Mouse (Mus musculus): ENCODE measurements around the gene Cic.

Cic gene

DNA sequence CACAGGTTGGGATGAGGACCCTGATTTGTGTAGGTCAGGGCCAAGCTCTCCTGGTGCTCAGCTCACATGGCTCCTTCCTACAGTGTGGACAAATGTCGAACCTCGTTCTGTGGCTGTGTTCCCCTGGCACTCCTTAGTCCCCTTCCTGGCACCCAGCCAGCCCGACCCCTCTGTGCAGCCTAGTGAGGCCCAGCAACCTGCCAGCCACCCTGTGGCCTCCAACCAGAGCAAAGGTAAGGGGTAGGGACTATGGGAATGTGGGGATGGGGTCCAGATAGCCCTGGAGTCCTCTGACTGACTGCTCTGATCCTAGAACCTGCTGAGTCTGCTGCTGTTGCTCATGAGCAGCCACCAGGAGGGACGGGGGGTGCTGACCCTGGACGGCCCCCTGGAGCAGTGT is 17.3 kb downstream of the Cic start:
- DNase-seq = no peak

GRCm38 (mm10) chr7:25285511-25286238 is 18.2 kb downstream of the Cic start:
- no peak for DNase-seq

DNA sequence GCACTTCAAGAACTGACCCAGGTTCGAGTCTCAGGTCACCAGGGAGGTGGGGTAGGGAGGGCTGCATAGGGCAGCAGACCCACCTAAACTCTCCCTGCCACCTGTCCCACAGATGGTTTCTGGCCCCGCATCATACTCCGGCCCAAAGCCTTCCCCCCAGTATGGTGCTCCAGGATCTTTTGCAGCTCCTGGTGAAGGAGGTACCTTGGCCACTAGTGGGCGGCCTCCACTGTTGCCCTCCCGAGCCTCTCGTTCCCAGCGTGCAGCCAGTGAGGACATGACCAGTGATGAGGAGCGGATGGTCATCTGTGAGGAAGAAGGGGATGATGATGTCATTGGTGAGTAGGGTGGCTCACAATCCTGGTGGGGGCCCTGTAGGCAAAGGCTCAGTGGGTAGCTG is 19.5 kb downstream of the Cic start:
- no peak for DNase-seq

DNA sequence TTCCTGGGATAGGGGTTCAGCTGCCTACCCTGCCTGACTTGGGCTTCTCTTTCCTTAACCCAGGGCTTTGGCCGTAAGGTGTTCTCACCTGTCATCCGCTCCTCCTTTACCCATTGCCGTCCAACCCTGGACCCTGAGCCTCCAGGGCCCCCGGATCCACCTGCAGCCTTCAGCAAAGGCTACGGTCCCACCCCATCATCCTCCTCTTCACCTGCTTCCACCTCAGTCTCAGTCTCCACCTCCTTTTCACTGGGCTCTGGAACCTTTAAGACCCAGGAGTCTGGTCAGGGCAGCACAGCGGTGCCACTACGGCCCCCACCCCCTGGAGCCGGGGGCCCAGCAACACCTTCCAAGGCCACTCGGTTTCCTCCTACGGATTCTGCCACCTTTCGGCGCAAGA is 20.5 kb downstream of the Cic start:
- DNase-seq = no peak

DNA sequence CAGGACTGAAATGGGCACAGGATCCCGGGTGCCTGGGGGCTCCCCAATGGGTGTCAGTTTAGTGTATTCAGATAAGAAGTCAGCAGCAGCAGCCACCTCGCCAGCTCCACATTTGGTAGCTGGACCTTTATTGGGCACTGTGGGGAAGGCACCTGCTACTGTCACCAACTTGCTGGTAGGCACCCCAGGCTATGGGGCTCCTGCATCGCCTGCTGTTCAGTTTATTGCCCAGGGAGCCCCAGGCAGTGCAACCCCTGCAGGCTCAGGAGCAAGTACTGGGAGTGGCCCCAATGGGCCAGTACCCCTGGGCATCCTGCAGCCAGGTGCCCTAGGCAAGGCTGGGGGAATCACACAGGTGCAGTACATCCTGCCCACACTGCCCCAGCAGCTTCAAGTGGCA is 21.2 kb downstream of the Cic start:
- no peak for DNase-seq

DNA sequence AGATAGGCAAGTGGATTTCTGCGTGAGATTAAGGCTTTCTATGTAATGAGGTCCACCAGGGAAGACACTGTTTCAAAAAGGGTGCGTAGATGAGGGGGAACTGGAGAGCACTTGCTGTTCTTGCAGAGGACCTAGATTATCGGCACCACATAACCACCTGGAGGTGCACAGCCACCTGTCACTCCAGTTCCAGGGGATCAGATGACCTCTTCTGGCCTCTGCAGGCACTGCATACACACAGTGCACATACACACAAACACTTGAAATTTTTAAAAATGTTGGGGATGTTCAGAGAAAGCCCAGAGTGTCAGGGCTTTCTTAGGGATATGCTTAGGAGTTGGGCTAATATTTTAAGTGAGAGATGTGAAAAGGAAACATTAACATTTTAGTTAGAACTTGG is 22.4 kb downstream of the Cic start:
- DNase-seq = no peak

GRCm38 (mm10) chr7:25290463-25290862 is 23.0 kb downstream of the Cic start:
- no peak for DNase-seq

GRCm38 (mm10) chr7:25290911-25291310 is 23.4 kb downstream of the Cic start:
- DNase-seq = no peak

GRCm38 (mm10) chr7:25292107-25292506 is 24.6 kb downstream of the Cic start:
- DNase-seq = no peak

- no peak for DNase-seq
These were observed 25.8 kb downstream of the Cic start for GRCm38 (mm10) chr7:25293191-25293739.

DNA sequence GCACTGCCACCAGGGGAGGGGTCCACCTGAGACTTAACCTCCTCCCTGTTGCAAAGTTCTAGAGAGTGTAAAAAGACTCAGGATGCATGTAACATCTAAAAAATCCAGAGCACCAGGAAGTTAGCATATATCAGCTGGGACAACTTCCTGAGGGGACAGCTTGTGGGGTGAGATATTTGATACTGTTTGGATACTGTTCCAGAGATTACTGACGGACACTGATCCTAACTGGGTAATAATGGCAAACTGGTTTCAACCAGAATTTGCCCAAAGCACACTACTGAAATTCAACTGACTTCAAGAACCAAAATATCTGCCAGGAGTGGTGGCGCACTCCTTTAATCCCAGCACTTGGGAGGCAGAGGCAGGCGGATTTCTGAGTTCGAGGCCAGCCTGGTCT is 27.0 kb downstream of the Cic start:
- no peak for DNase-seq

DNA sequence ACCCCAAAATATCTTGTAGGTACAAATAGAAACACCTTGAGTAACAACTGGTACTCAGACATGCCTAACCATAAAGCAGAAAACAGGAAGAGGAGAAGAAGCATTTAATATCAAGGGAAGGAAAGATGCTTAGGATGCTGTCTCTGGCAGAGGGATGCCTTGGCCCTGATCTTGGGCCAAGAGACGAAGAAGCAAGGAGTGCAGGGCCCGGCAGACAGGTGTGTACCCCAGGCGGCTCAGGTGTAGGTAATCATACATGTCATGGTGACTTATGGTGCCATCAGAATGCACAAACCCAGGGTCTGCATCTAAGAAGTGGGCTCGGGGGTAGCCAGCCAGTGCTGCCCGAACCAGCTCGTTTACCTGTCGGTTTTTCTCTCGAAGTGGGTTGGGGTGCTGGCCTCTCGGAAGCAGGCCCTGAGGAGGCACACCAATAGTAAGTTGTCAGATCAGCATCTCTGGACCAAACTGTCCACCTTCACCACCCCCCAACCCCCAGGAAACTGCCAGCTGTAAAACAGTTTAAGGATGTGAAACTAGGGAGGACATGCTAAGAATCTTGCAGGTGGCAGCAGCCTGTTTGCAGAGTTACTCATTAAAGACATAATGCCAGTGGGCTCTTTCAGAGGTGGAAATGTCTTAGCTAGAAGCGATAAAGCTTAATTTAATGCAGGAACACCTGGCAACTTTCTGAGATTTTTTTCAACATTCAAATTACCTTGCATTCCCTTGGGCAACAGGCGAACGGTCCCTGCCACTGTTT is 27.6 kb downstream of the Cic start:
- no peak for DNase-seq

DNA sequence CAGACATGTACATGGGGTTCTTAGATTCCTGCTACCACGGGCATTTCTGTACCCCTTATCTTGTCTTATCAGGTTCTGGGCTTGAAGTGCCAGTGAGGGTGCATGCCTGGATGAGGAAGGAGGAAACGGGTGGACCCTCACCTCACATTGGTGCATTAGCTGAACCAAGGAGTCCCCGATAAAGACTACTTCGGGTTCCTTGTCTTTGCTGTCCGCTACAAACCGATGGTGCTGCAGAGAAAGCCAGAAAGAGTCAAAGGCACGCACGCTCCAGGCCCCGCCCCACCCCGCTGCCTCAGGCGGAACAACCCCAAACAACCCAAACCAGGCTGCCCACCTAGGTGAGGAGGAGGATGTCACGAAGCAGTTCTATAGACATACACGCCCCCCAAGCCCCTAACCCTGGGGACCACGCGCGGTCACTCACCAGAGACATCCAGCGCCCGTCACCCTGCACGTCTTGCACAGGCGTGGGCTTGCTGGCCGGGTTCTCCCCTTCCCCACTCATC is 29.5 kb downstream of the Cic start:
- peak; percentile 77 for DNase-seq

DNA sequence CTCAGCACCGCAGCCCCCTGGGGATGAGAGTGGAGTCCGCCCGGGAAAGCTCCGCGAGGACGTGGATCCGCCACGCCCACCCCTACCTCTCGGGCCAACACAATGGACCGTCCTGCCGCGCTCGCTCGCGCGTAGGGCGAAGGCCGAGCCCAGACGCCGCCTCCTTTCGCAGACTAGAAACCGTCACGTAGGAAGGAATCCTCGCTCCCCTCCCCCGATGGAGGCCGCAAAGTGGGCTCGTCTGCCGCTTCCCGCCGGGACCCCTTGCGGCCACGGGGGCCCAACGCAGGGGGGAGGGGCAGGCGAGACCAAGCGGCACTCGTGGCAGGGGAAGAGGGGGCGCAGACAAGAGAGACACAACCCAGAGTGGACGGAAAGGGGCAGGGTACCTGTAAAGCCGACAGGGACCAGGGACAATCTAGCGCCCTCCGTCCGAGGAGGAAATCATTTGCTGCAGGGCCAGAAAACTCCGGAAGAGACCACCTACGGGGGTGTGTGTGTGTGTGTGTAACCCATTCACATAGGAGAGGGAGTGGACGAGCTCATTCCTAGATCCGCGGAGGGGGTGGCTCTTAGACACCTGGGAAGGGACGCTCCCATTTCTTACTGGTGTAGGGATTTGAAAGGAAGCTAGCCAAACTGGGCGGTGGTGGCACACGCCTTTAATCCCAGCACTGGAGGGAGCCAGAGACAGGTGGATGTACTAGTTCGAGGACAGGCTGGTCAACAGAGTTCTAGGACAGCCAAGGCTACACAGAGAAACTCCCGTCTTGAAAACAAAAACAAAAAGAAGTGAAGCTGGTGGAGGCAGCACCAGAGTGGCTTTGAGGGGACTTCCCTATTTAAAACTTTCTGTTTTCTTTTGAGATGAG is 30.2 kb downstream of the Cic start, which contains the start of gene Pafah1b3:
Gene Pafah1b3 (minus strand): TSS at position 533 of the 872 bp plus-strand sequence.
- DNase-seq = peak; percentile 91

GRCm38 (mm10) chr7:25301063-25301462 is 33.6 kb downstream of the Cic start, which contains the start of gene Prr19:
Prr19 (plus strand) TSS chr7:25301411.
- no peak for DNase-seq

DNA sequence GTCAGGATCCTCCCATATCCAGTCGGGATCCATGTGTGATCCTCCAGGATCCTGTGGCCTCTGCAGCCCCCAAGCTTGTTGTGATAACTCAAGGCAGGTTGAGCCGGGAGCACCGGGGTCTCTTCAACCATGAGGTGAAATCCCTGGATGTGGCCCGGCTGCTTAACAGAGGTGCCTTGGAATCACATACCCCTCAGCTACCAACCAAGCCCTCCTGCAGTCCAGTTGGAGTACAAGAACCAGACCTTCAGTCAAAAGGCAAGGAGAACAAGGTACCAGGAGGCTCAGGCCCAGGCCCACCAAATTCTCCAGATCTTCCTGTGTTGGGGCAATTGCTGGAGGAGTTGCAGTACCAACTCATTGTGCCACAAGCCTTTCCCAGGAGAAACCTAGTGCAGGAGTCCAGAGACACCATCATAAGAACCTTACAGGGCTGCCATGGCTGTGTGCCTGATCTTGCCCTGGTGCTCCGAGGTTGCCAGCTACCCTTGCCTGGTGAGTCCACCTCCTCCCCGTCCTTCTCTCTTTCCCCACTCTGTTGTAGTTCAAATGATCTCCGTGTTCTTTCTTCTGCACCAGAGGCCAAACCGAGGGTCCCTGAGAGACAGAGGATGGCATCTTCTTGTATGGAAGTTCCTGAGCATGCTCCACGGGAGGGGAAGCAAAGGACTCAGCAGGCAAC is 35.6 kb downstream of the Cic start:
- DNase-seq = no peak

DNA sequence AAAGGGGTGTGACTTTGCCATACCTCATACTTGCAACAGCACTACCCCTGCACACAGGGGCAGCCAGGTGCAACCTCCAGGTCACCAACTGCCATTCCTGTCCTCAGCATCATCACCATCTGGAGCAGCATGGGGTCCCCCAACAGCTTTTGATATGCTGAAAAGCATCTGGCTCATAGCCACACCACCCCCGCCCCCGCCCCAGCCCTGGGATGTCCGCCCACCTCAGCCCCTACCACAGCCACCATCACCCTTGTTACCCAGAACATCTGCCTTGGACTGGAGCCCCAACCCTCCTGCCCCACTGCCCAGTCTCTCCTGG is 36.1 kb downstream of the Cic start:
- no peak for DNase-seq

DNA sequence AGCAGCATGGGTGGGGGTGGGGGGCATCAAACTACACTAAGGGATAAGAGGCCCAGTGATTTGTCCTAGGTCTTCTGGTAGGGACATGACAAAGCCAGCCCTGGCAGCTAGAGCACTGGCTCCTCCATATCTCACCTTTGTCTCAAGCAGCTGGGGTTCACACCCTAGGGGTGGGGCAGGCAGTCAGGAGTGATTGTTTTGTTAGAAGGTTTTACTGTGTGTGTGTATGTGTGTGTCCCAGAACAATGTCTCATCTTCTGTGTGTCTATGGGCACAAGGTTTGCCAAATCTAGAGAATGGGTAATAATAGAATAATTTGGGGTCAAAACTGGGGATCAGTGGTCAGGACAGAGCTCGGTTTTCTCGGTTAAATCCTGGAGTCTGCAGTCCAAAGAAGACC is 38.0 kb downstream of the Cic start:
- DNase-seq = no peak

DNA sequence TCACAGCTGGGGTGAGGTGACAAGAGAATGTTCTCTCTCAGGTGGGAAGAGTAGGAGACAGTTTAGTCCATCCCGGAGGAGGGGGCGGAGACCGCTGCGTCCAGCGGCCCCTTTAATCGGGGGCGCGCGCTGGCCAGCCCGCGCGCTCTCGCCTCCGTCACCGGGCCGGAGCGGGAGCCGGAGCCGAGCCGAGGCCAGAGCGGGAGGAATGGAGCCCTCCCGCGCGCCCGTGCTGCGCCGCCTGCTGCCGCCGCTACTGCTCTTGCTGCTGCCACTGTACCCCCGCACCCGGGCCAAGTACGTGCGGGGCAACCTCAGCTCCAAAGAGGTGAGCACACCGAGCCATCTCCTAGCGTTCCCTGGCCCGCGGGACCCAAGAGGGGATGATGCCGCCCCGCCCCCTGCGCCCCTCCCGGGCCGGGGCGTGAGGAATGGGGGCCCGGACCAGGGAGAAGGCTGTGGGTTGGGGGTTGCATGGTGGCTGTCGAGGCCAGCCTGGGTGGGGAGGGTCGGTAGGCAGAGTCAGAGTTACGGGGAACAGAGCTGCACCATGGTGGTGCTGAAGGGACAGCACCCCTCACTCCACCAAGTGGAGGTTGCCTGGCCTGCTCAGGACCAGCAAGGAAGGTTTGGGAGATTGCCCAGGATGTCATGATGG is 38.6 kb downstream of the Cic start, which contains the start of gene Tmem145:
Gene Tmem145 (plus strand): TSS at position 151 of the 658 bp plus-strand sequence.
- DNase-seq = peak; percentile 51

DNA sequence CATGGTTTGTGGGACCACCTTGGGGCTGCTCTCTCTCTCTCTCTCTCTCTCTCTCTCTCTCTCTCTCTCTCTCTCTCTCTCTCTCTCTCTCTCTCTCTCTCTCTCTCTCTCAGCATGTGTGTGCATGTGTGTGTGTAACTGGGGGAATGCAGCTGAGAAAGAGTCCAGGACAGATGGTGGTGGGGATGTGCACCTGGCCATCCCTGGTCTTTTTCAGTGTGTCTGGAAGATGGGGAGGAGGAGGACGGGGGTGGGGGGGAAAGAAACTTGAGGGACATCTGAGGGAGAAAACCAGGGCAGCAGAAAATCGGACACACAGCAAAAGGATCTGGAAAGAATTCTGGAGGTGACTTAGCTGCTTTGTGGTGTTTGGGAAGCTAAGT is 39.1 kb downstream of the Cic start:
- DNase-seq = no peak

DNA sequence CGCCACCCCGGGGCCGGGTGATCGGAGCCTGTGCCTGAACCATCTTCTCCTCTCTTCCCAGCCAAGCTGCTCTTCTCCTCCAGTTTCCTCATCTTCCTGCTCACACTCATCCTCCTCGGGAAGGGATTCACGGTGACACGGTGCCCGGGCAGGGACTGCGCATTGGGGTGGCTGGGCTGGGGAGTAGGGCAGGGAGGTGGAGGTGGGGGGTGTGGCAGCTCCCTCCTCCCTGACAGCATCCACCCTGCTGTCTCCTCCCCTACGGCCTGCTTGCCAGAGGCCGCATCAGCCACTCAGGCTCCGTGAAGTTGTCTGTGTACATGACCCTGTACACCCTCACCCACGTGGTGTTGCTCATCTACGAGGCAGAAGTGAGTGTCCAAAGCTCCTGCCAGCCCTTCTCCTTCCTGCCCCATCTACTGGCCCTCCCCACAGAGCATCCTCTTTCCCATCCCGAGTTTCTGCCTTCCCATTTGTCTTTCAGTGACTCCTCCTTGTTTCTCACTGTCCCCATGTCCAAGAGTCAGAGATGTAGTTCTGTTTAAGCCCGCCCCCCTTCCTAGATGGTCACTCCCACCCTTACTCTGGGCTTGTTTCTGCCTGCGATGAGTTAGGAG is 41.3 kb downstream of the Cic start:
- DNase-seq = no peak
